Mouse (Mus musculus) forebrain, embryonic 12.5 days (tissue): ENCODE data around the gene Ptgr1. TPM values are rescaled to one million over a fixed set of nuclear protein-coding genes. Genes with fewer than 3 reads are reported as not detected.

Source experiments
- ATAC-seq: fragments of 200-750 bp; cut with Nextera tagmentation; 2 replicates; pipeline ENCODE4 v1.8.0; 2017; ENCODE audit warnings: moderate TSS enrichment; ENCODE audit not compliant: low FRiP score
- H3K27ac ChIP-seq: fragments of 300-500 bp; sonication (generic); 2 replicates; pipeline ENCODE4 v1.5.1; 2016; ENCODE audit warnings: mild to moderate bottlenecking
- H3K27me3 ChIP-seq: fragments of 300-500 bp; sonication (generic); 2 replicates; pipeline ENCODE4 v1.6.1; 2016; ENCODE audit warnings: mild to moderate bottlenecking
- H3K36me3 ChIP-seq: fragments of 300-500 bp; sonication (generic); replicated peaks from 2 replicates; pipeline ENCODE4 v1.6.1; 2016; ENCODE audit warnings: mild to moderate bottlenecking
- H3K4me1 ChIP-seq: fragments of 300-500 bp; sonication (generic); 2 replicates; pipeline ENCODE4 v1.6.1; 2016
- H3K4me2 ChIP-seq: fragments of 300-500 bp; sonication (generic); 2 replicates; pipeline ENCODE4 v1.6.1; 2016; ENCODE audit warnings: mild to moderate bottlenecking, moderate library complexity
- H3K4me3 ChIP-seq: fragments of 300-500 bp; sonication (generic); replicated peaks from 2 replicates; pipeline ENCODE4 v1.5.1; 2016; ENCODE audit warnings: mild to moderate bottlenecking
- H3K9ac ChIP-seq: fragments of 300-500 bp; sonication (generic); 2 replicates; pipeline ENCODE4 v1.6.1; 2016; ENCODE audit warnings: mild to moderate bottlenecking
- H3K9me3 ChIP-seq: fragments of 300-500 bp; sonication (generic); 2 replicates; pipeline ENCODE4 v1.6.1; 2016
- WGBS: fragments of 180-500 bp; shearing (Covaris S2); methylation state at CpG from one replicate; pipeline ENCODE4 v1.1.7; 2016; 5-methylcytosine and 5-hydroxymethylcytosine counted together
- polyA plus RNA-seq: library from polyadenylated mRNA; unstranded; fragments of >200 nt; fragmentation: Nextera tagmentation; extraction: Ambion mirVana; gene quantifications from 2 replicates; pipeline ENCODE4 v1.2.1, GENCODE M21; 2016

Ptgr1 gene
- polyA plus RNA-seq, 1 experiment from 2014 or later, result 10.0 TPM

- H3K27me3 ChIP-seq, result peaks cover 7% of the 10 kb centered on the region; the same call in 1 of the 2 replicates
- peak; percentile 21; the same call in 1 of the 2 replicates for ATAC-seq
- peak overlapping the region; percentile 64 for H3K4me3 ChIP-seq
Observed at GRCm38 (mm10) chr4:58942942-58943341, 44.0 kb downstream of the Ptgr1 start.

GRCm38 (mm10) chr4:58941638-58942037, 45.3 kb downstream of the Ptgr1 start:
- no peaks in the 10 kb centered on the region for H3K9me3 ChIP-seq
- ATAC-seq, result no peak
- no peak overlapping the region for H3K4me3 ChIP-seq
- peaks cover 7% of the 10 kb centered on the region; the same call in 1 of the 2 replicates for H3K27me3 ChIP-seq
- no peaks in the 10 kb centered on the region for H3K36me3 ChIP-seq
- no peak overlapping the region for H3K27ac ChIP-seq
- H3K9ac ChIP-seq, result no peak overlapping the region
- H3K4me1 ChIP-seq, result peaks cover 11% of the 10 kb centered on the region
- no peak overlapping the region for H3K4me2 ChIP-seq

More at GRCm38 (mm10) chr4:58942942-58943341, 44.0 kb downstream of the Ptgr1 start:
- H3K9ac ChIP-seq, result no peak overlapping the region
- H3K27ac ChIP-seq, result no peak overlapping the region
- H3K9me3 ChIP-seq, result no peaks in the 10 kb centered on the region
- no peaks in the 10 kb centered on the region for H3K36me3 ChIP-seq
- peak overlapping the region; percentile 74 for H3K4me2 ChIP-seq
- peaks cover 11% of the 10 kb centered on the region for H3K4me1 ChIP-seq
- WGBS, result 82% methylated on average over 4 of the region's 4 CpGs

- H3K36me3 ChIP-seq, result no peaks in the 10 kb centered on the region
- H3K4me1 ChIP-seq, result no peaks in the 10 kb centered on the region
- H3K4me2 ChIP-seq, result no peak overlapping the region
- no peaks in the 10 kb centered on the region for H3K27me3 ChIP-seq
- WGBS, result 58% methylated on average over 3 of the region's 3 CpGs
- no peaks in the 10 kb centered on the region for H3K9me3 ChIP-seq
- H3K27ac ChIP-seq, result no peak overlapping the region
- no peak overlapping the region for H3K9ac ChIP-seq
- H3K4me3 ChIP-seq, result no peak overlapping the region
- no peak for ATAC-seq
Observed at GRCm38 (mm10) chr4:58935846-58936245, 51.1 kb downstream of the Ptgr1 start.

GRCm38 (mm10) chr4:58934746-58935476, 52.0 kb downstream of the Ptgr1 start:
- Histone ChIP-seq H3K27ac (no peak overlapping the region), H3K9me3 (no peaks in the 10 kb centered on the region), H3K4me1 (no peaks in the 10 kb centered on the region), H3K9ac (no peak overlapping the region), H3K27me3 (no peaks in the 10 kb centered on the region), H3K36me3 (no peaks in the 10 kb centered on the region), H3K4me3 (no peak overlapping the region), H3K4me2 (no peak overlapping the region)
- no peak for ATAC-seq
- 53% methylated on average over 15 of the region's 15 CpGs for WGBS

GRCm38 (mm10) chr4:58934308-58934707, 52.6 kb downstream of the Ptgr1 start:
- Histone ChIP-seq H3K36me3 (no peaks in the 10 kb centered on the region), H3K4me3 (no peak overlapping the region), H3K4me1 (no peaks in the 10 kb centered on the region), H3K4me2 (no peak overlapping the region), H3K9ac (no peak overlapping the region), H3K27me3 (no peaks in the 10 kb centered on the region), H3K9me3 (no peaks in the 10 kb centered on the region), H3K27ac (no peak overlapping the region)
- 89% methylated on average over 4 of the region's 4 CpGs for WGBS
- ATAC-seq, result no peak

- Histone ChIP-seq H3K27ac (no peak overlapping the region), H3K36me3 (no peaks in the 10 kb centered on the region), H3K9me3 (no peaks in the 10 kb centered on the region), H3K4me2 (no peak overlapping the region), H3K27me3 (no peaks in the 10 kb centered on the region), H3K4me1 (no peaks in the 10 kb centered on the region), H3K9ac (no peak overlapping the region), H3K4me3 (no peak overlapping the region)
- ATAC-seq, result no peak
- 85% methylated on average over 6 of the region's 6 CpGs for WGBS
Observed at GRCm38 (mm10) chr4:58932541-58932940, 54.4 kb downstream of the Ptgr1 start.

- Histone ChIP-seq H3K9ac (no peak overlapping the region), H3K36me3 (no peaks in the 10 kb centered on the region), H3K27me3 (0 out of 2 replicates have a peak, but pooled peaks cover 4% of the 10 kb centered on the region), H3K4me1 (no peaks in the 10 kb centered on the region), H3K9me3 (peaks cover 6% of the 10 kb centered on the region; the same call in 1 of the 2 replicates), H3K4me3 (no peak overlapping the region), H3K27ac (no peak overlapping the region), H3K4me2 (no peak overlapping the region)
- ATAC-seq, result no peak
- WGBS, result 69% methylated on average over 3 of the region's 3 CpGs
Observed at GRCm38 (mm10) chr4:58927661-58928060, 59.3 kb downstream of the Ptgr1 start.

- no peak overlapping the region for H3K27ac ChIP-seq
- no peak for ATAC-seq
- H3K4me2 ChIP-seq, result no peak overlapping the region
- H3K36me3 ChIP-seq, result no peaks in the 10 kb centered on the region
- 0 out of 2 replicates have a peak, but pooled peaks cover 4% of the 10 kb centered on the region for H3K27me3 ChIP-seq
- no peak overlapping the region for H3K9ac ChIP-seq
- H3K9me3 ChIP-seq, result peaks cover 6% of the 10 kb centered on the region; the same call in 1 of the 2 replicates
- H3K4me1 ChIP-seq, result no peaks in the 10 kb centered on the region
- H3K4me3 ChIP-seq, result no peak overlapping the region
- 49% methylated on average over 2 of the region's 2 CpGs for WGBS
Observed at GRCm38 (mm10) chr4:58926120-58926519, 60.8 kb downstream of the Ptgr1 start.

GRCm38 (mm10) chr4:58925664-58926063, 61.3 kb downstream of the Ptgr1 start:
- Histone ChIP-seq H3K4me3 (no peak overlapping the region), H3K27ac (no peak overlapping the region), H3K36me3 (no peaks in the 10 kb centered on the region), H3K4me2 (no peak overlapping the region), H3K27me3 (0 out of 2 replicates have a peak, but pooled peaks cover 4% of the 10 kb centered on the region), H3K9ac (no peak overlapping the region), H3K4me1 (no peaks in the 10 kb centered on the region), H3K9me3 (peaks cover 6% of the 10 kb centered on the region; the same call in 1 of the 2 replicates)
- WGBS, result 47% methylated on average over 5 of the region's 5 CpGs
- no peak for ATAC-seq

GRCm38 (mm10) chr4:58923933-58924332, 63.0 kb downstream of the Ptgr1 start:
- Histone ChIP-seq H3K27ac (no peak overlapping the region), H3K36me3 (no peaks in the 10 kb centered on the region), H3K9ac (no peak overlapping the region), H3K4me2 (no peak overlapping the region), H3K9me3 (peaks cover 6% of the 10 kb centered on the region; the same call in 1 of the 2 replicates), H3K4me1 (no peaks in the 10 kb centered on the region), H3K27me3 (0 out of 2 replicates have a peak, but pooled peaks cover 4% of the 10 kb centered on the region), H3K4me3 (no peak overlapping the region)
- no peak for ATAC-seq
- WGBS, result 77% methylated on average over 2 of the region's 2 CpGs

Other genes with a start within 250 kb of the Ptgr1 start
- gene Olfr267, start 199.4 kb downstream of the Ptgr1 start, polyA plus RNA-seq, result not detected in 2 replicates
- gene Ecpas, start 74.4 kb downstream of the Ptgr1 start, polyA plus RNA-seq, result 44.4 and 47.1 TPM in 2 replicates
- 1.2 and 1.3 TPM in 2 replicates for gene Zkscan16, start 43.5 kb downstream of the Ptgr1 start, polyA plus RNA-seq
- 5.2 and 8.5 TPM in 2 replicates for gene Dnajc25, start 7.9 kb upstream of the Ptgr1 start, polyA plus RNA-seq
- 6.7 and 8.2 TPM in 2 replicates for gene Gm20503, start 16.1 kb upstream of the Ptgr1 start, polyA plus RNA-seq
- 110 and 111 TPM in 2 replicates for gene Gng10, start 48.0 kb upstream of the Ptgr1 start, polyA plus RNA-seq
- gene AI481877, start 151.9 kb upstream of the Ptgr1 start, polyA plus RNA-seq, result not detected in 2 replicates
- gene Ugcg, start 202.1 kb upstream of the Ptgr1 start, polyA plus RNA-seq, result 18.7 and 19.9 TPM in 2 replicates